Mouse (Mus musculus) limb, embryonic 14.5 days (tissue): ENCODE data around the gene Serpinb6a. TPM values are rescaled to one million over a fixed set of nuclear protein-coding genes. Genes with fewer than 3 reads are reported as not detected.

ENCODE experiments used
- ATAC-seq: fragments of 200-750 bp; cut with Nextera tagmentation; 2 replicates; pipeline ENCODE4 v1.8.0; 2017; ENCODE audit warnings: low read depth, moderate number of reproducible peaks, moderate TSS enrichment; ENCODE audit not compliant: low FRiP score
- DNase-seq: peaks from one replicate; pipeline ENCODE4 v3.0.0-alpha.2; 2015; ENCODE audit warnings: low spot score
- H3K27ac ChIP-seq: fragments of 300-500 bp; sonication (generic); replicated peaks from 2 replicates; pipeline ENCODE4 v1.5.1; 2014; ENCODE audit warnings: low read depth, mild to moderate bottlenecking, low read length, moderate library complexity, mixed read lengths
- H3K27me3 ChIP-seq: fragments of 300-500 bp; sonication (generic); 2 replicates; pipeline ENCODE4 v1.6.1; 2014; ENCODE audit warnings: low read length, mixed read lengths; ENCODE audit not compliant: control insufficient read depth, insufficient read depth
- H3K36me3 ChIP-seq: fragments of 300-500 bp; sonication (generic); 2 replicates; pipeline ENCODE4 v1.6.1; 2014; ENCODE audit warnings: mild to moderate bottlenecking, low read length, moderate library complexity, mixed read lengths; ENCODE audit not compliant: control insufficient read depth, insufficient read depth
- H3K4me1 ChIP-seq: fragments of 300-500 bp; sonication (generic); 2 replicates; pipeline ENCODE4 v1.6.1; 2014; ENCODE audit warnings: antibody characterized with exemption, low read length, mixed read lengths; ENCODE audit not compliant: control insufficient read depth, insufficient read depth
- H3K4me2 ChIP-seq: fragments of 300-500 bp; sonication (generic); replicated peaks from 2 replicates; pipeline ENCODE4 v1.6.1; 2014; ENCODE audit warnings: low read depth, mild to moderate bottlenecking, low read length, moderate library complexity; ENCODE audit not compliant: severe bottlenecking
- H3K4me3 ChIP-seq: fragments of 300-500 bp; sonication (generic); replicated peaks from 2 replicates; pipeline ENCODE4 v1.5.1; 2014; ENCODE audit warnings: low read length
- H3K9ac ChIP-seq: fragments of 300-500 bp; sonication (generic); 2 replicates; pipeline ENCODE4 v1.6.1; 2014; ENCODE audit warnings: mild to moderate bottlenecking, low read depth, low read length, moderate library complexity; ENCODE audit not compliant: severe bottlenecking
- H3K9me3 ChIP-seq: fragments of 300-500 bp; sonication (generic); 2 replicates; pipeline ENCODE4 v1.6.1; 2016; ENCODE audit warnings: low read length; ENCODE audit not compliant: control insufficient read depth
- POLR2A ChIP-seq: fragments of 200-500 bp; IDR thresholded peaks from 2 replicates; pipeline ENCODE4 v1.8.0; 2012; ENCODE audit warnings: inconsistent platforms, mild to moderate bottlenecking, moderate library complexity, borderline replicate concordance; ENCODE audit not compliant: insufficient read depth, insufficient read length; ENCODE audit errors: extremely low read depth
- WGBS: fragments of 180-500 bp; shearing (Covaris S2); extraction: QIAGEN DNeasy Blood & Tissue Kit; methylation state at CpG from one replicate; pipeline ENCODE4 v1.1.7; 2014; 5-methylcytosine and 5-hydroxymethylcytosine counted together
- polyA plus RNA-seq, 2 experiments: library from polyadenylated mRNA; depleted of rRNA in 1 of 2; stranded (reverse) in 1 of 2; unstranded in 1 of 2; fragments of >200 nt; fragmentation: Nextera tagmentation in 1 of 2; extraction: Ambion mirVana in 1 of 2; gene quantifications; 2 replicates each; pipeline versions ENCODE4 v1.2.1 to v1.2.3; 2012 to 2014

Serpinb6a gene
- polyA plus RNA-seq, 2 experiments, result 61.7 to 83.2 TPM

GRCm38 (mm10) chr13:34037172-34038055, 34.8 kb upstream of the Serpinb6a start, which contains the start of gene Bphl:
Bphl (plus strand) TSS chr13:34037597.
- Histone ChIP-seq H3K27ac (peak within 1 kb of the TSS; percentile 84), H3K4me3 (peak within 1 kb of the TSS; percentile 75), H3K9me3 (no peaks in the 10 kb centered on the region), H3K9ac (peak within 1 kb of the TSS; percentile 90), H3K4me1 (peaks cover 13% of the 10 kb centered on the region; the same call in 1 of the 2 replicates), H3K36me3 (peaks cover 12% of the 10 kb centered on the region), H3K27me3 (no peaks in the 10 kb centered on the region), H3K4me2 (peak within 1 kb of the TSS; percentile 71)
- peak; percentile 96 for DNase-seq
- peak; percentile 91 for ATAC-seq
- peak; percentile 80; the same call in 1 of the 2 replicates for TF ChIP-seq POLR2A
- WGBS, result under 1% methylated on average over 30 of the region's 37 CpGs

- Histone ChIP-seq H3K27ac (no peak overlapping the region), H3K36me3 (peaks cover 18% of the 10 kb centered on the region), H3K4me3 (no peak overlapping the region), H3K9ac (no peak overlapping the region), H3K9me3 (no peaks in the 10 kb centered on the region), H3K4me1 (peaks cover 13% of the 10 kb centered on the region; the same call in 1 of the 2 replicates), H3K27me3 (no peaks in the 10 kb centered on the region), H3K4me2 (peak overlapping the region; percentile 71; the same call in 1 of the 2 replicates)
- no peak for DNase-seq
- 88% methylated on average over 5 of the region's 5 CpGs for WGBS
- no peak for ATAC-seq
- TF ChIP-seq POLR2A, result no peak
Observed at GRCm38 (mm10) chr13:34036726-34037125, 34.1 kb upstream of the Serpinb6a start.

DNA sequence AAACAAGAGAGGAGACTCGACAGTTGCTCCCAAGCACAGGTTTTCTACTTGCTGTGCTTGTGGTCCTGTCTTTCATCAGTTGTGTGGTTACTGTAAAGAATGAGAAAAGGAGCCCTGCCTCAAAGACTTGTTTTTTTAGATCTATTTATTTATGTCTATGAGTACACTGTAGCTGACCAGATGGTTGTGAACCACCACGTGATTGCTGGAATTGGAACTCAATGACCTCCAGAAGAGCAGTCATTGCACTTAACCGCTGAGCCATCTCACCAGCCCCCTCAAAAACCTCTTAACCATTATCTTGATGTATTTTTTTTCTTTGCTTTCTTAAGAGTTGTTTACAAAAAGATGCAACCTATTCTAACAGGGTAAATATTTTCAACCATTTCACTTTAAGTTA, 32.8 kb upstream of the Serpinb6a start:
- Histone ChIP-seq H3K4me3 (no peak overlapping the region), H3K9me3 (no peaks in the 10 kb centered on the region), H3K27ac (no peak overlapping the region), H3K4me2 (no peak overlapping the region), H3K36me3 (peaks cover 29% of the 10 kb centered on the region), H3K27me3 (no peaks in the 10 kb centered on the region), H3K9ac (no peak overlapping the region), H3K4me1 (peaks cover 13% of the 10 kb centered on the region; the same call in 1 of the 2 replicates)
- ATAC-seq, result no peak
- 79% methylated on average over 3 of the region's 3 CpGs for WGBS
- no peak for DNase-seq
- no peak for TF ChIP-seq POLR2A

- no peak for DNase-seq
- H3K4me3 ChIP-seq, result no peak overlapping the region
- no peak overlapping the region for H3K4me2 ChIP-seq
- peaks cover 45% of the 10 kb centered on the region for H3K36me3 ChIP-seq
- H3K27ac ChIP-seq, result no peak overlapping the region
- no peak overlapping the region for H3K9ac ChIP-seq
- peaks cover under 1% of the 10 kb centered on the region; the same call in 1 of the 2 replicates for H3K4me1 ChIP-seq
- no peaks in the 10 kb centered on the region for H3K27me3 ChIP-seq
- ATAC-seq, result no peak
- H3K9me3 ChIP-seq, result no peaks in the 10 kb centered on the region
- WGBS, result 78% methylated on average over 2 of the region's 2 CpGs
- no peak for TF ChIP-seq POLR2A
Observed at GRCm38 (mm10) chr13:34032041-34032440, 29.4 kb upstream of the Serpinb6a start.

GRCm38 (mm10) chr13:34021998-34022397, 19.4 kb upstream of the Serpinb6a start:
- 87% methylated on average over 2 of the region's 2 CpGs for WGBS
- TF ChIP-seq POLR2A, result no peak
- no peaks in the 10 kb centered on the region for H3K4me1 ChIP-seq
- DNase-seq, result no peak
- no peaks in the 10 kb centered on the region for H3K9me3 ChIP-seq
- no peak overlapping the region for H3K4me2 ChIP-seq
- no peak overlapping the region for H3K4me3 ChIP-seq
- H3K9ac ChIP-seq, result no peak overlapping the region
- H3K36me3 ChIP-seq, result peaks cover 57% of the 10 kb centered on the region
- H3K27me3 ChIP-seq, result no peaks in the 10 kb centered on the region
- H3K27ac ChIP-seq, result no peak overlapping the region
- ATAC-seq, result no peak
